Mouse (Mus musculus) adrenal gland (tissue): ENCODE measurements at regions not wholly inside any gene's neighbourhood (a gene's known extent, or its start where the extent isn't known, plus 50 kb on each side); places are given as distances from the start of the nearest gene placed in this dataset.

Source experiments
- intact Hi-C: fragments of 180-260 bp; cut with DNase I; formaldehyde crosslinking; loops from one replicate; pipeline ENCODE4 v1.15.1; 2025

DNA sequence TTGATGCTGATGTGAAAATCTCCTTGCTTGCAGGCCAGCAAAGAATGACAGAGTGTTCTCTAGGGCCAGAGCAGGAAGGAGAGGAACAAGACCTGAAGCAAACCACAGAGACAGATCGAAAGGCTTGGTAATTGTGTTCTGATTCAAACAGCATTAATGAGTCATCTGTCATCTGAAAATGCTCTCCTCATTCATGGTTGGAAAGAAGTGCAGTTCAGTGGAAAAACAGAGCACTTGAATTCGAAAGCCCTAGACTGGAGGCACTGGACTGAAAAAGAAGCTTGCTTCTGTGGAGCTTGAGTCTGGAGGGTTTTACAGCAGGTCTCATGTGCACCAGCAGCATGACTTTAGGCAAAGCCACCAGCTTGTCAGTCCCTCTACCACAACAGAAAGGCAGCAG lies 374.3 kb upstream of the B430305J03Rik start:
- intact Hi-C loops: no loop called here

DNA sequence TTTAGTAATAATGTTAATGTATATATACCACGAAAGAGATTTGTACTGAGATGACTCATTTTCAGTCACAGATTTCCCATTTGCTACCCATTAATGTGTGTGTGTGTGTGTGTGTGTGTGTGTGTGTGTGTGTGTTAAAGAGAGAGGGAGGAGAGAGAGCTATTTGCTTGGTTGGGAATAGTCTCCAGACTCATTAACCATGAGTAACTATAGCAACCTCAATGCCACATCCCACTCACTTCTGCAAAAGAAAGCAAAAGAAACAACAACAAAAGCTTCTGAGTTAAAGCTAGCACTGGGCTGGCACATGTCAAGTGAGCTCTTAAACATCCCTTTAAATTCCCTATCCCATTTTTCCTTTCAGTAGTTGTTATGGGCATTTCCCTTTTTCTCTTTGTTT lies 372.8 kb upstream of the B430305J03Rik start:
- intact Hi-C loops: no loop called here

DNA sequence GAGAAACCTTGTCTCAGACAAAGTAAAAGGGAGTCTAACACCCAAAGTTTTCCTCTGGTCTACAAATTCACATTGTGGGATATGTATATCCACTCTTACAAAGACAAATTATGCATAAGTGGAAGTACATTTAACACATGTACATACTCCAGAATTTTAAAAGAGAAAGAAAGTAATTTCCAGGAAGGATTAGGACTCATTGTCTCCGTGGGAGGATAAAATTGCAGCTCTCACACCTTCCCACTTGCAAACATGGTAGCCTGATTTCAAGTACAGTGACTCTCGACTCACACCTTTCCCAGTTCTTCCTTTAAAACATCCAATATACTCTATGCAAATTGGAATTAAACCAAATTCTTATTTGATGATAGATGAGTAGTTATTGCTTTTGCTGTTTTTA lies 351.0 kb upstream of the B430305J03Rik start:
- intact Hi-C loops: no loop called here

DNA sequence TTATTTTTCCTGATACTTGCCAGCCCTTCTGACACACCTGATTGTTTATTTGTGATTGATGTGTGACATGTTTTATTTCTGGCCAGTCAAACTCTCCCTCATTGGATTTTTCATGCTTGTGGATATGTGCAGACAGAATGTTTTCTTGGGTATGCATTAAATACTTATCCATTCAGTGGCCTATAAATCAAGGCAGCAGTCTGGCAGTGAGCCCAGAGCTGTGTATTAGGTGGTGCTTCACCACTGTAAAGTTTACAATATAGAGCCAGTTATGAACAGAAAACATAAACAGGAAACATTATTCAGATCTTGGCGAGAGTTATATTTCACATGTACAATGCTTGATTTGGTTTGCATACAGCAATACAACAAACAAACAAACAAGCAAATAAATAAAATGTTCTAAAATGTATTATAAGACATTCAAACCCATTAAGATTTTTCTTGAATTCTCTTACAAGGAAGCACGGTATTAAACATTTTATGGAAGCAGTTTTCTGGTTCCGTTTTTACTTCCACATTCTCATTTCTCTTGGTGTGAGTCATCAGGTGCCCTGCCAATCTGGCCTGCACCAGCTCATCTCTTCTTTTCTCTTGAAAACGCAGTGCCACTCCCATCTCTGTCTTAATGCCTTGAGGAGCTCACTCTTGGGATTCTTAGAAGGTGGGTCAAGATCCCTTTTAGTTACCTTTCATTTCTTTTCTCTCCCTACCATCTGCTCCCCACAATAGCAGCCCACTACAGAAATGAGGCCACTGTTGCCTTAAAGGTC lies 322.4 kb upstream of the B430305J03Rik start:
- intact Hi-C loops: no loop called here

DNA sequence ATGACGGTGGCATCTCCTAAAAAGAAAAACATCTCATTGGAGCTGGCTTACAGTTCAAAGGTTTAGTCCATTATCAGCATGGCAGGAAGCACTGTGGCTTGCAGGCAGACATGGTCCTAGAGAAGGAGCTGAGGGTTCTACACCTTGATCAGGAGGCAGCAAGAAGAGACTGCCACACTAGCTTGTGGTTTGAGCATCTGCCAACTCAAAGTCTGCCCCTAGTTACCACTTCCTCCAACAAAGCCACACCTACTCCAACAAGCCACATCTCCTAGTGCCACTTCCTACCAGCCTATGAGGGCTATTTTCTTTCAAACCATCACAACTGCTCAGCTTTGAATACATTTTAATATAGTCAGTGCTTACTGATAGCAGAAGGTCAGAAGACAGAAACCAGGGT lies 305.1 kb upstream of the B430305J03Rik start:
- intact Hi-C loops: no loop called here

DNA sequence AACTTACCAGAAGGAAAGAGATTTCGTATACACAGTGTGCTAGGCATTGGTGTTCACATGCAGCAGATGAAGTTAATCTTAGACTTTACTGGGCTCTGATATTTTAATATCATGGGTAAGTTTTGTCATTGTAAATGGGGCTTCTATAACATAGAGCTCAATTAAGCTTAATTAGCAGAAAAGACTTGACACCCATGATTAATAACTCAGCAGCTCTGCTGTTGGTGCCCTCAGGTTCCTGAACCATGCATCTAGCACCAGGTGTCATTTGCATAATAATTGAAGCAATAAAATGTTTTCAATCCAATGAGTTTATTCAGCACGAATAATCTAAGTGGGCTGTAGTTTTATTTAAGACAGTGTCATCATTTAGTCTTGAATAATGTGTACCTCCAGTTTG lies 290.4 kb upstream of the B430305J03Rik start:
- intact Hi-C loops: no loop called here

DNA sequence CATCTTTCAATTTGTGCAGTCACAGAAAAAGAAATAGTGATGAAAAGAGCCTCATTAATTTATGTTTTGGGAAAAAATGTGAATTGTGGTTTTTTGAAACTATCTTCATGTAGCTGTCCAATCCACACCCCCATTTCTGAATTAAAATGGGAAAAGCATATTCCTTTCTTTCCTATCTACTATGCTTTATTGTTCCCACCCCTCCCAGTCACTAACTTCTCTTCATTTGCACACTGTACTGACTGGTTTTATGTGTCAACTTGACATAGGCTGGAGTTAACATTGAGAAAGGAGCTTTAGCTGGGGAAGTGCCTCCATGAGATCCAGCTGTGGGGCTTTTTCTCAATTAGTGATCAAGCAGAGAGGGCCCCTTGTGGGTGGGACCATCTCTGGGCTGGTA lies 262.8 kb upstream of the B430305J03Rik start:
- intact Hi-C loops: no loop called here

DNA sequence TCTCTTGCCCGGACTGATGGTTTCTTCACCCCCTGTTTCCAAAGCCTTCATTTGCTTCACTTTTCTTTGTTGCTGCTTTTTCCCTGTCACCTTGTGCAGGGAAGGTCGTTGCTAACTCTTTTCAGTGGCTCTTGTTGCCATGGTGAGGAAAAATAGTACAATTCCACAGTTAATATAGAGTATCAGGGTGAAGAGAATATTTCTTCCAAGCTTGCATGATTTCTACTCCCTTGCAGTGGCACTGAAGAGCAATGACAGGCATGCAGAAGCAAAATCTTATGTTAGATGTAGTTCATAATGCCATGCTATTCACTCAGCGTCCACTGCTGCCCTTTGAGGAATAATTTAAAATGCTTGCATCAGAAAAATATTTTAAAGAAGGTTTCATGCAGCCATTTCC lies 262.3 kb upstream of the B430305J03Rik start:
- intact Hi-C loops: no loop called here

DNA sequence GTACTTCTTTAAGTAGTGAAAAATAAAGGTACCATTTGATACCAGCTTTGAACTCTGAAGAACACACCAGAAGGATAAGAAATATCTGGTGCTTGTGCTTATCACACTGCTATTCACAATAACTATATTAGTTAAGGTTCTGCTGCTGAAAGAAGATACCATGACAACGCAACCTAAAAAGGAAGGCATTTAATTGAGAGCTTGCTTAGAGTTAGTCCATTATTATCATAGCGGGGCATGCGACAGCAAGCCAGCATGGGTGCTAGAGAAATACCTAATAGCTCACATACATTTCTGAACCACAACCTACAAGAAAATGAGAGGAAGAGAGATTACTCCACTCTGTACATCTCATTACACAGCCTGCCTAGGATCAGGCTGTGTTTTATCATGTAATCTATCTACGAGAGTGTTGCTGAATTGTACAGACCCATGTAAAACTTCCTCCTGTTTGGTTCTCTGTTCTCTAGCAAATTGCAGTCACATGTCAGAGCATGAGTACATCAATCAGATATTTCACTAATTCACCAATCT lies 258.3 kb upstream of the B430305J03Rik start:
- intact Hi-C loops: no loop called here

DNA sequence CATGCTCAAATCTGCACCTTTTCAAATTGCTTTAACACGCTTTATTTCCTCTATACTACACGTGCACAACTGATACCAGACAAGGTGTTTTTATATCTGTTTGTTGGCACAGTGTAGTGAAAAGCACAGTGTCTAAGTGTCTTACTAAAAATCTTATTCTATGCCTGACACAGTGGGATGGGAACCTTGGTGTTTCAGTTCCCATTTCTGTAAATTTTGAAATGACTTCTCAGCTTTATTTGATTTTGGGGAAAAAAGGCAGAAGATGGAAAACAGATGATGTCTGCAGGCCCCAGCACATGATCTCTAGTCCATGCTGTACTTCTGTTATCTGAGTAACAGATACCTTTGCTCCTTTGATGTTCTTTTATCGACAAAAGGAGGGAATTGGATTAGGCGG lies 239.7 kb upstream of the B430305J03Rik start:
- intact Hi-C loops: no loop called here

DNA sequence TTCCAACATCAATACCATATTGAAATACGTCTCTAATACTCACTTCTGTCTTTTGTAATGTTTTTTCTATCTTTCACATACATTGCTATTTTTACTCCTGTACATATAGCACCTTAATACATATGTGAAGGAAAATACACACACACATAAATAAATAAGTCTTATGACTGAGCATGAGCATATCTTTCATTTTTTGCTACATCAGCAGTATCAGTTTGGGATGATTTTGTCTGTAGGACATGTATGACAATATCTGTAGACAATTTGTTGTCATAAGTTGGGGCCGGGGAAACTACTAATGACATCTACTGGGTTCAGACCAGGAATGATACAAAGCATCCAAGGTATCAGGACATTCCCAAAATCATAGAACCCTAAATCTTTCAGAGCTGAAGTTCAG lies 237.1 kb upstream of the B430305J03Rik start:
- intact Hi-C loops: no loop called here

DNA sequence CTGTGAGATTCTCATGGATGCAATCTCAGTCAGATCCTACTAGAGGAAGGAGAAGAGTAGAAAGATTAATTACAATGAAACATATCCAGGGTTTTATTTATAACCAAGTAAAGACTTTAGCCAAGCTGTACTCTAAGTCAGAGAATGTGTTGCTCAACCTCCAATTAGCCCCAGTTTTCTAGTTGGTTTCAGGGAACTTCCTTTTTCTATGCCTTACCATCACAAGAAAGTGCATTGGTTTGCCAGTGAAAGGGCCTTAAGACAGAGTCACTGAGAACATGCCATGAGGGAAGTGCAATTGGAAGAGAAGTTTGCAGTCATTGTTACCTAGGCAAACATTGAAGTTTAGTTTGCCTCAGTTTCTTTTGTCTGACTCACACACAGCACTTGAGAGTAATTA lies 229.8 kb upstream of the B430305J03Rik start:
- intact Hi-C loops: no loop called here

DNA sequence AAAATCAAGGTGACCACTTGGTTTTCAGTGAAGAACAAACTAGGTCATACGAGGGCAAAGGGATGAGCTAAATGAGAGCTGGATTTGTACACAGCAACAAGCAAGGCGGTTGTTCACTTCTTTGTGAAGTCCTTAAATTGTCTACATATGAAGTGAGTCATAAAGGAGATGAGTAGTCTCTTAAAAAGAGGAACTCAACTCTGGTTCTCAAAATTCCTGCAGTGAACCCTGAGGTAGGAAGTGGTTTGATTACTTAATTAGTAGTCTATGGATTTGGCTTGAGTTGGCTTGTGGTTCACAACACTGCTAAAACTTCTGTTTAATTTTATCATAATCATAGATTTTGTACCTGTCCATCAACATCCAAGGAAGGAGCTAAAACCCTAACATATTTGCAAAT lies 226.6 kb upstream of the B430305J03Rik start:
- intact Hi-C loops: no loop called here

DNA sequence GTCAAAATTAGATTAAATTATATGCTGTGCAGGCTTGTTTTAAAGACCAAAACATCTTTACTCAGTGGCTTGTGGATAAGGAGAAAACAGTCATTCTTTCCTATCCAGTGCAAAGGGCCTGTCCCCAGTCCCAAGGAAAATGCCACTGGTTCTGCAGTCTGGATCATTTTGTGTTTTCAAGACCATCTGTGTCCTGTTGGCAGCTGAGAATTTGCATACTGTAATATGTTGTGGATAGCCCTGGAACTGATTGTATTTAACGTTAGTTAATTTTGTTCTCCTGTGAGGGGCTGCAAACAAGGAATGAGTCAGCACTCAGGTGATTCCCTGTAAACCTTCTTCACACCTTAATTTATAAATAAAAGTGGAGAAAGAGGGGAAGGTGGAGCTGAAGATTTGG lies 217.9 kb upstream of the B430305J03Rik start:
- intact Hi-C loops: no loop called here

DNA sequence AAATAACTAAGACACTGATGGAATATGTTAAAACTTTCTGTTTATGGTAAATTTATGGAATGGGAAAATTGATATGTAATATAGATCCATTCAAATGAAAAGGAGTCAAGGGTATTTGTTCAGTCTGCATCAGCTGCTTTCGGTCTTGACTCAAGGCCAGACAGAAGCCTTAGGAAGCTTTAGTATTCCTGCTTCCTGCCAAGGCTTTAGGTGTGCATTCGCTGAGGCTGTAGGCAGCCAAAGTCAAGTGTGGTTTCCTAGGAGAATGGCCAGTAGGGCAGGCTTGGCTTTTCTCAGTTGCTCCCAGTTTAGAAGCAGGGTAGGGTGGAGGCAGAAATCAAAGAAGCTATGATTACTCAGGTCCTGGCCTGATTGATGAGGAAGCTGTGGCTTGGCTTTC lies 217.2 kb upstream of the B430305J03Rik start:
- intact Hi-C loops: no loop called here

DNA sequence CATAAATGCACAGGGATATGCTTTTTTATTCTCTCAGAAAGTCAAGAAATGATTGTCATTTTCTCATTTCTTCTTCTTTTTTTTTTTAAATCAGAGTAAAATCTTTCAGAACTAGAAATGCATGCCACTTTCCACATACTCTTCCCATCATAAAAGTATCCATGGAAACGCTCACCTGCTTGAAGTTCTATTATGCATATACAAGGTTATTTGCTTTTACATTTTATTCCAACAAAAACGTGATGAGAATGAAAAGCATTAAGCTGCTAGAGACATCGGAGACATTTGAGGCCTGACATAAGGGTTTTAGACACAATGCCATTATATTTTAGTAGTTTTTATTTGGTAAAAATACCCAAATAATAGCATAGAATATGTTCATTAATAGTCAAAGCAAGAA lies 214.5 kb upstream of the B430305J03Rik start:
- intact Hi-C loops: no loop called here

DNA sequence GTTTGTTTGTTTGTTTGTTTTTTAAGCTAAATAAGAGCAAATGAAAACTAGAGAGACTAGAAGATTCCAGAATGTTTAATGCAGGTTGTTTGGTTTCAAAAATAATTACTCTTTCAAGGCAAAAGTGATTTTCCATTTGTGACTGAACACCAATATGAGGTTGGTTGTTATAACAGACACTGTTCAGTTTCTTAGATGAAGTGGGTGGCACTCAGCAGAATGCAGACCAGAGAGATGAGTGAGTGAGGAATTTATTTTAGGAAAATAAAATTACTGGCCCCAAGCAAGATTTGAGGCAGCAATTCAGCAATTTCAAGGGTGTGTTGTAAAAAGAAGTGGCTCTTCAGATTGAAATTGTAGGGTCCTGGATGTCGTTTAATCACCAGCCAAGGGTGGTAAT lies 171.4 kb upstream of the B430305J03Rik start:
- intact Hi-C loops: no loop called here

DNA sequence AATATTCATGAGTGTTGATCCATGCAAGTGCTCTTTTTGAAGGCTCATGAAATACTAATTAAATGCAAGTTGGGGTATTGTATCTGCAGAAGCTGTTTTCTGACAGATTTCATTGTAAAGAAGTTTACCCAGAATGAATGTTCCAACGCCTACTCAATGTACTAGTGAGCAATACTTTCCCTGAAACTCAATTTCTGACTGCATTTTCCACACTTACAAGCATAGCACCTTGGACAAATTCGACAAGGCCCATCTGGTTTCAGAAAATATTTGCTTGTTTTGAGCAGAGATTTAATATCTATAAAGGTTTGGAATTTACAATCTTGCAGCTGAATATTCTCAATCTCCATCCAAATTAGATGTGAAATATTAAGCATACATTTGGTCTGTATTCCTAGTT lies 170.0 kb upstream of the B430305J03Rik start:
- intact Hi-C loops: no loop called here

DNA sequence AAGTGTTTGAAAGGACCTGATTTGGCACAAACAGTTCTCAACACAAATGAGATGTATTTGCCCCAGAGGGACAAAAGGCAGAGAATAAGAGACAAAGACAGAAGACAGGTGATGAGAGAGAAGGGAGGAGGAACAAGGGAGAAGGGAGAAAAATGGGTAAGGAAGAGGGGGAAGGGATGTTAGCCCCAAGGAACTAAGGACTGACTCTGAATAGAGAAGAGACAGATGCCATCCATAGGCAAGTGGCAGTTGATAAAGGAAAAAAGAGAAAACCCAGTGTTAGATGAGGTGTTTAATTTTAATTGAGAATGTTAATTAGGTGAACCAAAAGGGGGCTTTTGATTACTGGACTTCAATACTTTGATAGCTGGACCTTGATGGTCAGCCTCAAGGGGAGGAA lies 137.4 kb upstream of the B430305J03Rik start:
- intact Hi-C loops: no loop called here

DNA sequence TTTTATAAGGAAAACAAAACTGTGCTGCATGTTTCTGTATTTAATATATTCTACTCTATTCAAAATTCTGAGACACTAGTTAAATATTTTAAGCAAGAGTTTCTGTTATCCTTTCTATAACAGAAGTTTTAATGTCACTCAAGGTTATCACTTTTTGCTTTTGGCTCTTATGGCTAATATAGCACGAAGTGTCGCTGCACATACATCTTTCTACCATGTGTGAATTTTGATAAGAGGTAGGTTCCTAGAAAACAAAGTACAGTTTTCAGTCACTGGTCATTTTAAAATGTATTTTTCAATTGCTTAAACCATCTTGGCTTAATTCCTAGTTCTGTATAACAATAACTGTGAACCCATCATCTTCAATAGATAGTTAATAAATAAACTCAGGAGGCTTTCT lies 129.1 kb upstream of the B430305J03Rik start:
- intact Hi-C loops: no loop called here

DNA sequence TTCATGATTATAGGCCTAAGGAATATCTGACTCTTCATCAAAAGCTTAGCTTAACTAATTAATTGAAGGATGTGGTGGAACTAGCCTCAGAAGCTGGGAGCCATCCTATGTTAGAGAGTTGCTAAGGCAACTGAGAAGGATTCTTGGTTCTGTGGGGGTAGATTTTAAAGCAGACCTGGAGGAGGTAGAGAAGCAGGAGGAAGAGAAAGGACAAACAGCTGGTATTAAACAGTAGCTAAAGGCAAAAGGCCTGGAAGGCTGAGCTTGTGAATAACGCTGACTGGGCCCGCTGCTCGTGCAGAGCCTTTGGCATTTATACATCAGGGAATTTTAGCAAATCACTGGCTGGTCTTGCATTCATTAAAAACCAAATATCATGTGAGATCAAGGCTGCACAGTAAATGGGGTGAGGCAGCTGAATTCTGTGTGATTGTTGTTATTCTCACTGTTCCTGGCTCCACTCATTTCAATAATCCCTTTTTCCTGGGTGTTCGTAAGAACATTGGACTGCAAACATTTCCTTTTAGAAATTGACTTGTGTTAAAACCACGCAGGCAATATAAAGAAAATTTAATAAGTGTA lies 121.1 kb upstream of the B430305J03Rik start:
- intact Hi-C loops: no loop called here

DNA sequence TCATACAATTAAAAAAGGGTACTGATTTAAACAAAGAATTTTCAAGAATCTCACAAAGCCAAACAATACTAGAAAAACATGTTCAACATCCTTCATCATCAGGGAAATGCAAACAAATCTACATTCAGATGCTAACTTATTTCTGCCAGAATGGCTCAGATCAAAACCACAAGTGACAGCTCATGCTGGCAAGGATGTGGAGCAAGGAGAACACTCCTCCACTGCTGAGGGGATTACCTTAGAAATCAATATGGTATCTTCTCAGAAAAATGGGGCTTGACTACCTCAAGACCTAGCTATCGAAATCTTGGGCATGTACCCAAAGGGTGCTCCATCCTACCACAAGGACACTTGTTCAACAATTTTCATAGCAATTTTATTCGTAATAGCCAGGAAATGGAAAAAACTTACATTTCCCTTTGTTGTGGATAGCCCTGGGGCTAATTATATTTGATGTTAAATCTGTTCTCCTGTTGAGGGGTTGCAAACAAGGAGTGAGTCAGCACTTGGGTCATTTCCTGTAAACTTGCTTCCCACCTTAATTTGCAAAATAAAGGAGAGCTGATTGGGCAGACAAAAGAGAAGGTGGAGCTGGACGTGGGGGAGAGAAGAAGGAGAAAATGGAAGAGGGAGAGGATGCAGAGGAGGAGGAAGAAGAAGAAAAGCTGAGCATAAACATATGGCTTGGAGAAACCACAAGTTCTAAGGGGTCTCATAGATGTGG lies 113.3 kb upstream of the B430305J03Rik start:
- intact Hi-C loops: no loop called here
